Mouse (Mus musculus) liver, embryonic 11.5 days (tissue): ENCODE measurements around the gene Bcl9l. TPM values are rescaled to one million over a fixed set of nuclear protein-coding genes. Genes with fewer than 3 reads are reported as not detected.

ENCODE experiments used
- ATAC-seq: fragments of 200-750 bp; cut with Nextera tagmentation; replicated peaks from 2 replicates; pipeline ENCODE4 v1.8.0; 2017; ENCODE audit warnings: moderate number of reproducible peaks, mild to moderate bottlenecking, moderate TSS enrichment, moderate library complexity; ENCODE audit not compliant: low FRiP score
- DNase-seq: peaks from one replicate; pipeline ENCODE4 v3.0.0-alpha.2; 2017; ENCODE audit warnings: low spot score
- H3K27ac ChIP-seq: fragments of 300-500 bp; sonication (generic); 2 replicates; pipeline ENCODE4 v1.5.1; 2014; ENCODE audit warnings: mild to moderate bottlenecking, low read depth, low read length, control low read depth
- H3K27me3 ChIP-seq: fragments of 300-500 bp; sonication (generic); replicated peaks from 2 replicates; pipeline ENCODE4 v1.6.1; 2014; ENCODE audit warnings: low read length, mixed read lengths; ENCODE audit not compliant: control insufficient read depth, insufficient read depth
- H3K36me3 ChIP-seq: fragments of 300-500 bp; sonication (generic); 2 replicates; pipeline ENCODE4 v1.6.1; 2014; ENCODE audit warnings: mild to moderate bottlenecking, low read length, moderate library complexity, mixed read lengths; ENCODE audit not compliant: control insufficient read depth, insufficient read depth
- H3K4me1 ChIP-seq: fragments of 300-500 bp; sonication (generic); replicated peaks from 2 replicates; pipeline ENCODE4 v1.6.1; 2014; ENCODE audit warnings: low read length, mixed read lengths; ENCODE audit not compliant: control insufficient read depth, insufficient read depth
- H3K4me2 ChIP-seq: fragments of 300-500 bp; sonication (generic); 2 replicates; pipeline ENCODE4 v1.6.1; 2014; ENCODE audit warnings: mild to moderate bottlenecking, control low read depth, moderate library complexity
- H3K4me3 ChIP-seq: fragments of 300-500 bp; sonication (generic); 2 replicates; pipeline ENCODE4 v1.5.1; 2014; ENCODE audit warnings: low read depth, low read length, control low read depth
- H3K9ac ChIP-seq: fragments of 300-500 bp; sonication (generic); 2 replicates; pipeline ENCODE4 v1.6.1; 2014; ENCODE audit warnings: low read depth, low read length, control low read depth
- H3K9me3 ChIP-seq: fragments of 300-500 bp; sonication (generic); 2 replicates; pipeline ENCODE4 v1.6.1; 2016; ENCODE audit warnings: low read length, inconsistent platforms, mixed read lengths; ENCODE audit not compliant: control insufficient read depth
- WGBS: fragments of 180-500 bp; shearing (Covaris S2); extraction: QIAGEN DNeasy Blood & Tissue Kit; methylation state at CpG from one replicate; pipeline ENCODE4 v1.1.7; 2014; 5-methylcytosine and 5-hydroxymethylcytosine counted together
- polyA plus RNA-seq: library from polyadenylated mRNA; unstranded; fragments of >200 nt; fragmentation: Nextera tagmentation; extraction: Ambion mirVana; gene quantifications from 2 replicates; pipeline ENCODE4 v1.2.1, GENCODE M21; 2014

The Bcl9l gene
- polyA plus RNA-seq, 1 experiment from 2014 or later = 5.0 TPM

- Histone ChIP-seq H3K27me3 (no peaks in the 10 kb centered on the region), H3K36me3 (no peaks in the 10 kb centered on the region), H3K4me3 (no peak overlapping the region), H3K27ac (peak overlapping the region; percentile 90), H3K4me1 (peaks cover 79% of the 10 kb centered on the region), H3K9ac (no peak overlapping the region), H3K4me2 (peak overlapping the region; percentile 84; the same call in 1 of the 2 replicates), H3K9me3 (no peaks in the 10 kb centered on the region)
- WGBS = 77% methylated on average over 10 of the region's 10 CpGs
- no peak for DNase-seq
- no peak for ATAC-seq
Observed at GRCm38 (mm10) chr9:44491351-44491750, 8.7 kb downstream of the Bcl9l start.

GRCm38 (mm10) chr9:44492631-44493461 is 10.2 kb downstream of the Bcl9l start:
- Histone ChIP-seq H3K36me3 (no peaks in the 10 kb centered on the region), H3K4me1 (peaks cover 80% of the 10 kb centered on the region), H3K27me3 (no peaks in the 10 kb centered on the region), H3K27ac (no peak overlapping the region), H3K9ac (0 out of 2 replicates have a peak overlapping the region, but pooled peaks have one; percentile 6), H3K9me3 (no peaks in the 10 kb centered on the region), H3K4me3 (no peak overlapping the region), H3K4me2 (peak overlapping the region; percentile 6; the same call in 1 of the 2 replicates)
- WGBS = 56% methylated on average over 17 of the region's 17 CpGs
- ATAC-seq (no peak), DNase-seq (no peak)

- H3K9me3 ChIP-seq = no peaks in the 10 kb centered on the region
- WGBS = 29% methylated on average over 11 of the region's 11 CpGs
- 0 out of 2 replicates have a peak overlapping the region, but pooled peaks have one; percentile 15 for H3K9ac ChIP-seq
- H3K27me3 ChIP-seq = peaks cover 6% of the 10 kb centered on the region; the same call in 1 of the 2 replicates
- H3K4me3 ChIP-seq = no peak overlapping the region
- peaks cover 78% of the 10 kb centered on the region for H3K4me1 ChIP-seq
- H3K27ac ChIP-seq = peak overlapping the region; percentile 36; the same call in 1 of the 2 replicates
- peak overlapping the region; percentile 27 for H3K4me2 ChIP-seq
- ATAC-seq = no peak
- no peak for DNase-seq
- H3K36me3 ChIP-seq = no peaks in the 10 kb centered on the region
Observed at GRCm38 (mm10) chr9:44494261-44494862, 11.7 kb downstream of the Bcl9l start.

GRCm38 (mm10) chr9:44494863-44495809 is 12.5 kb downstream of the Bcl9l start:
- no peaks in the 10 kb centered on the region for H3K9me3 ChIP-seq
- H3K36me3 ChIP-seq = no peaks in the 10 kb centered on the region
- peak overlapping the region; percentile 11; the same call in 1 of the 2 replicates for H3K27ac ChIP-seq
- DNase-seq (no peak), ATAC-seq (no peak)
- 26% methylated on average over 9 of the region's 9 CpGs for WGBS
- no peak overlapping the region for H3K4me3 ChIP-seq
- peaks cover 74% of the 10 kb centered on the region for H3K4me1 ChIP-seq
- no peak overlapping the region for H3K9ac ChIP-seq
- H3K4me2 ChIP-seq = peak overlapping the region; percentile 8
- peaks cover 10% of the 10 kb centered on the region; the same call in 1 of the 2 replicates for H3K27me3 ChIP-seq

- Histone ChIP-seq H3K27ac (no peak overlapping the region), H3K9me3 (no peaks in the 10 kb centered on the region), H3K27me3 (peaks cover 10% of the 10 kb centered on the region; the same call in 1 of the 2 replicates), H3K4me2 (no peak overlapping the region), H3K4me3 (no peak overlapping the region), H3K9ac (no peak overlapping the region), H3K36me3 (no peaks in the 10 kb centered on the region), H3K4me1 (peaks cover 74% of the 10 kb centered on the region)
- DNase-seq = no peak
- 78% methylated on average over 10 of the region's 10 CpGs for WGBS
- no peak for ATAC-seq
Observed at GRCm38 (mm10) chr9:44495810-44496344, 13.3 kb downstream of the Bcl9l start.

- peaks cover 10% of the 10 kb centered on the region; the same call in 1 of the 2 replicates for H3K27me3 ChIP-seq
- WGBS = 50% methylated on average over 12 of the region's 12 CpGs
- no peaks in the 10 kb centered on the region for H3K9me3 ChIP-seq
- H3K4me3 ChIP-seq = no peak overlapping the region
- DNase-seq (no peak), ATAC-seq (no peak)
- H3K4me2 ChIP-seq = no peak overlapping the region
- no peak overlapping the region for H3K9ac ChIP-seq
- H3K4me1 ChIP-seq = peaks cover 72% of the 10 kb centered on the region
- H3K27ac ChIP-seq = no peak overlapping the region
- H3K36me3 ChIP-seq = no peaks in the 10 kb centered on the region
Observed at GRCm38 (mm10) chr9:44496803-44497461, 14.3 kb downstream of the Bcl9l start.

- Histone ChIP-seq H3K4me1 (peaks cover 70% of the 10 kb centered on the region), H3K4me3 (peak overlapping the region; percentile 44), H3K27me3 (peaks cover 10% of the 10 kb centered on the region; the same call in 1 of the 2 replicates), H3K27ac (peak overlapping the region; percentile 85), H3K9me3 (no peaks in the 10 kb centered on the region), H3K36me3 (no peaks in the 10 kb centered on the region), H3K9ac (peak overlapping the region; percentile 63), H3K4me2 (peak overlapping the region; percentile 89)
- 2% methylated on average over 11 of the region's 11 CpGs for WGBS
- peak; percentile 44 for ATAC-seq
- DNase-seq = no peak
Observed at GRCm38 (mm10) chr9:44497624-44498377, 15.2 kb downstream of the Bcl9l start.
